Mouse (Mus musculus): ENCODE measurements around the gene Susd6. TPM values are rescaled to one million over a fixed set of nuclear protein-coding genes. Genes with fewer than 3 reads are reported as not detected.

Susd6 gene
- 10 to 100 TPM; 48.2 to 56.2 TPM for total RNA-seq (2021)
- long read RNA-seq, experiment 1, full-length matches to known transcripts: 17 of 29 reads
- long read RNA-seq, experiment 1, partial matches to known transcripts: 9 of 29 reads
- long read RNA-seq, experiment 1, other reads (novel, unspliced or antisense): 3 of 29 reads
- long read RNA-seq, experiment 2, full-length matches to known transcripts: 4 of 14 reads
- long read RNA-seq, experiment 2, partial matches to known transcripts: 9 of 14 reads
- long read RNA-seq, experiment 2, other reads (novel, unspliced or antisense): 1 of 14 reads

DNA sequence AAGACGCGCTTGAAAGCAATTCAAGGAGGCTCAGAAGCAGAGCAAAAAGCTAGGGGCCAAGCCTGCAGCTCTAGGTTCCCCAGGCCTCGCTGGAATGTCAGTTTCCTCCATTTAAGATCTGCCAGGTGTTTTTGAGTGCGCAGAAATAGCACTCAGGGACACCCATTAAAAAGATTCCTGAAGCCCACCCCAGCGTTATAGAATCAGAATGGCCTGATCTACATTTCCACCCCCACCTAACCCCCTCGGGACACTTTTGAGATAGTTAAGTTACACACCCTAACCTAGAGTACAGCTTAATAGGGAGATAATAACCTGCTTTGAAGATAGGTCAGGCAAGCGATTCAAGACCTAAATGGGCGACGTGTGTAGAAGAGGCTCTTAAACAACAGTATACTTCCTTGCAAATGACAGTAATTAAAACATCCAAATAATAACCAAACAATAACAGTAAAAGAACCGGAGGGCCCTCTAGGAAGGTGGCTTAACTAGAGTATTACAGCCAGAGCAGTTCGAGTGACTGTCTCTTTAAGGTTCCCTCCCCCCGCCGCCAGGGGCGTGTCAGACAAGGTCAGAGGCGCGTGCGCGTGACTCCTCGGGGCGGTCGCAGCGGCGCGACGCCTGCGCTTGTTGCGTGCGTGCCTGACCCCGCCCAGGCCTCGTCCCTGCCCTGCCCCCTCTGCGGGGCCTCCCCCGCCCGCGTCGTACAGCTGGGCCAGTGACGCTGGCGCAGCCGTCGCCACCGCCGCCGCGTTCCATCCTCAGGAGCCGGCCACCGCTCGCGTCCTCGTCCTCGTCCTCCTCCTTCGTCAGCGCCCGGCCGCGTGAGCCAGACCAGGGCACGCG is at the start of gene Susd6:
Susd6 (plus strand) TSS at position 662 of the 846 bp plus-strand sequence.
- peak; percentile 98 to 99 for DNase-seq (ENCODE audit: low spot score in 2 of 2)

DNA sequence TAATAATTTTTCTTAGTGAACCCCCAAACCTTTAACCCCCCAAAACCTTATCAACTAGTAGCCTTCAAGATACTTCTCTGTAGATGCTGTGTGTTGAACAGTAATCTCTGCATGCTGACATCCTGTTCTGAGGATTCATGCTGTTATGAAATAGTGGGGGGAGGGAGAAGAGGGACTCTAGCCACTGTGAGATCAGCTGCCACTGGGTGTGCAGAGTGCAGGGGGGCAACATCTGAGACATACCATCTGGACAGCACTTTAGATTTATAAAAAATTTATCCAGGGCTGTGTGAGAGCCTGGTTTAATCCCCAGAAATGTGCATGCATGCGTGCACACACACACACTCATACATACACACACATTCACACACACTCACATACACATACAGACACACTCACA is 45.7 kb upstream of the Susd6 start:
- no peak for DNase-seq (ENCODE audit: low spot score in 2 of 2)

DNA sequence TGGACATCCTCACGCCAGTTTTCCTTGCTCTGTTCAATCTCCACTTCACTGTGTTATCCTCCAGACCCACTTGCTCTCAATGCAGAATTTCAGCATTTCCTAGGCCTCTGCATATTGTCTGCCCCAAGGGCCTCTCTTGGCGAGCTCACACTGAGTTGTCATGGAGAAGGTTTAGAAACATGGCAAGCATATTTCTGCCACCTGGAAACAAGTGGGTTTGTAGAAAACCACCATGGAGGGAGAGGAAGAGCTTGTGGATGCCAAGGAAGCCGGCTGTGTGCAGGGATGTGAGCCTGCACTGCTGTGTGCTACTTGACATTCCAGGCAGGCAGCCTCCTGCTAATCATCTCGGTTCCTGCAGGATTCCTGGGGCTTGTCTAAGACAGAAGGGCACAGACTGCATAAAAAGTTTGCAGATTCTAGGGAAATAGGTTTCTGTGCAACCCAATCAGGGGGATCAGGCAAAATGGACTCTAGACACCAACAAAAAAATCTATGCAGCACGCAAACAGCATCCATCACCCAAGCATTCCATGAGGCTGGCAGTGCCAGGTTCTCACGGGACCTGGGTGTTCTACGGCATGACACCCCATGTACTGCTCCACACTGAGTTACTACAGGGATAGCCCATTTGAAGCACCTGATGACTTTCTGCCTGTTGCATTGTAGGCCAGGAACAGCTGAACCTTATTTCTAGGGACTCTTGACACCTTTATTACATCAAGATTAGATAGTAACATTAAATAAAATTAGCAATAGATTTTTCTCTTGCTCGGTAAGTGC is 44.1 kb upstream of the Susd6 start:
- DNase-seq (ENCODE audit: low spot score in 2 of 2): no peak

DNA sequence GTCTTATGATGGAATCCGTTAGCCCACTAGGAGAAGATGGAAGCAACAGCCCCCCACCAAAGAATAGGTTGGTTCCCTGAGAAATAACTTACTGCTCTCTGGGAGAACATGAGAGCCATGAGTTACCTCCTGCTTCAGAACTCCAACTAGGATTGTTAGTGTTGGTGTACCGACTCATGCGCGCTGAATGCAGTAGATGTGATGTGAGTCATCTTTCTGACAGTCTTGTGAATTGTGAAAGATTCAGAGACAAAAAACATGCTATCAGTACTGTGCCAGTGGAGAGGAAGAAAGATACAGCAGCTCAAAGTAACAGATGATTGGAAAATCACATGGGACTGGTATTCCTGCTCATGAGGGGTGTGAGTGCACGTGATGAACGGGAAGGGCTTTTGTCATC is 38.8 kb upstream of the Susd6 start:
- DNase-seq (ENCODE audit: low spot score in 2 of 2): no peak

DNA sequence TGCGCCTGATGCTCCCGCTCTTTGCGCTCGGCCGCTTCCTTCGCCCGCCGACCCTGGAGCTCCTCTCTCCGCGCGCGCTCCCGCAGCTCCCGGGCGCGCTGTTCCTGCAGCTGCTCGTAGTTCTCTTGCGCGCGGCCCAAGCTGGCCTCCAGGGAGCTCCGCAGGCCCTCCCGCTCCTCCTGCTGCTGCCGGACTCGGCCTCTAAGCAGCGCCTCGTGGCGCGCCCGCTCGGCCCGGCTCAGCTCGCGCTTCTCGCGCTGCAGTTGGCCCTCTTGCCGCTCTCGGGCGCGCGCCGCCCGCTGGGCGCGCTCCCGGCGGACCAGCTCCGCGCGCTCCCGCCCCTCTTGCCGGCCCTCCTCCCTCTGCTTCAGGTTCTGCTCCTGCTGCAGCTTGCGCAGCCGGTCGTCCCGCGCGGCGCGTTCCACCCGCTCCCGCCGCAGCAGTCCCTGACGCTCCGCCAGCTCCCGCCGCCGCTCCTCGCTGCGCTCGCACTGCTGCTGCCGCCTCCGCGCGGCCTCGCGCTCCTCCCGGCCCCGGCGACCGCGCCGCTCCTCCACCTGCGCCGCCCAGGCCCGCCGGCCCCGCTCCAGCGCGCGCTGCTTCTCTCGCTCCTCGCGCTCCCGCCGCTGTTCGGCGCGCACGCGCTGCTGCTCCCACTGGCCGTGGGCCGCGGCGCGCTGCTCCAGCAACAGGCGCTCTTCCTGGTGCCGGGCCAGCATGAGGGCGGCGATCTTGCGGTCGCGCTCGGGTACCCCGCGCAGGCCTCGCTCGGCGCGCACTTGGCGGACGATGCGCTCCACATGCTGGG is 32.4 kb upstream of the Susd6 start:
- DNase-seq (ENCODE audit: low spot score in 2 of 2): peak; percentile 57

DNA sequence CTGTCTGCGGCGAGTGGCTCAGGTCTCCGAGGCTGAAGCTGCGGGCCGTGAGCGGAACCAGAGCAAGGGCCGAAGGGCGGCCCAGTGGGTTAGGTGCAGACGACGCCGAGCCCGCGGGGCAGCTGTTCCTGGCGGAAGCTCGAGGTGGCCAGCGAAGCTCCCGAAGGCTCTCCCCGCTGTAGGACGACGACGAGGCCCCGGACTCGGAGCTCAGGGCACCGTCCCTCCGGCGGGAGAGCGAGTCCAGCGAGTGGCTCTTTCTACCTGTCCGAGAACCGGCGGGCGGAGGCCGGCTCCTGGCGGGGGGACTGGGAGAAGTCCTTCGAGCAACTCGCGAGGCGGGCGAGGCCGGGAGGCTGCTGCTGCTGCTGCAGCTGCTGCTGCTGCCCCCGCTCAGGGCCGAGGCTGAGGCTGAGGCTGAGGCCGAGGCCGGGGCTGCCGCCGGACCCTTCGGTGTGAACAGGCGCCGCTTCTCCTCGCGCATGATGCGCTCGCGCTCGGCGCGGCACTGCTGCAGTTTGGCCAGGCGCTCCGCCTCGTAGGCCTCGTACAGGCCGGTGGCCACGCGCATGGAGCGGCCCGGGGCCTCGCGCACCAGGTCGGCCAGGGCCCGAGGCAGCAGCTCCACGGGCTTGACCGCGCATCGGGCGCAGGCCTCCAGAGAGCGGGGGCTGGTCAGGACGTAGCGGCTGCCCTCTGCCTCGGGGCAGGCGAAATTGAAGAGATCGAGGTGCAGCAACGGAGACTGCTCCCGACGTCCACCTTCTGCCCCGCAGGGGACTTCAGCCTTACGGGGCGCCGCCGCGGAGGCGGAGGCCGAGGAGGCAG is 31.5 kb upstream of the Susd6 start:
- peak in 1 of 2 experiments; percentile 8 for DNase-seq (ENCODE audit: low spot score in 2 of 2)

DNA sequence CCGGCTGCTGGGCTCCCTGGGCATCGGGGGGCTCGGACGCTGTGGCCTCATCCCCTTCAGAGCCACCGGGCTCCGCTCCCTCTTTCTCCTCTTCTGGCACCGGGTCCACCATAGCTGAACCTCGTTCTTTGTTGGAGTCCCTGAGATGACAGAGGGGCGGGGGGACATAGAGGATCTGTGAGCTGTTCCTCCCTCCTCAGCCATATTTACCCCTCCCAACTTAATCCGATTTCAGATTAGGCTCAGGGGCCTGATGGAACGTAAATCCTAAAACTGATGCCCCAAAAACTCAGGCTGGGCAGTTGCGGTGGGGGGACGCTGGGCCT is 31.0 kb upstream of the Susd6 start:
- DNase-seq (ENCODE audit: low spot score in 2 of 2): no peak

DNA sequence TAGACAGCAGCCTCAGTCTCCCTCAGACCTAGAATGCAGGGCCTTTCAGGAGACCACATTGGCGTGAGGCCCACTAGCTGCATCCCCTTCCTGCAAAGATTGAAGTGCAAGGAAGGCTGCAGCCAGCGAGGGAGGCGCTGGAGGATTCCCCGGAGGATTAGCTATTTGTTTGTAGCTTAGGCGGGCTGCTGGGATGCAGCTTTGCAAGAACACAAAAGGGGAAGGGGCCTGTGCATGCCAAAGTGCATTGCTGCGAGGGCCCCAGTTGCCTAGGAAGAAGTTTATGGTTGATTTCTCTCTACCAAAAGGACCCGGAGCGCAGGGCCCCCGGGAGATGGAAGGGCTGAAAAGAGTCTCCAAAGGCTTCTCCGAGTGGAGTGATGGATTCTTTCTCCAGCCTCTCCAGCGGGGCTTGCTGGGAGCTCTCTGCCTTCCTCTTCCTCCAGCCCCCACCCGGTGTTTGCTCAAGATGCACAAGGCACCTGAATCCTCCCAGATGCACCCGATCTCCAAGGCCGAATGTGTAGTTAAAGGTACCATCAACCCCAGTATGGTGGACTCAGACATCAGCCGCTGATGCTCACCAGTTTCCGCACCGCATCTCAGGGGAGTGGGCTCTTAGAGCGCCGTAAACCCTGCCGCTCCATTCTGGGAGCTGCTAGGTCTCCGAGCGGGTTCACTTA is 30.5 kb upstream of the Susd6 start:
- DNase-seq (ENCODE audit: low spot score in 2 of 2): no peak

DNA sequence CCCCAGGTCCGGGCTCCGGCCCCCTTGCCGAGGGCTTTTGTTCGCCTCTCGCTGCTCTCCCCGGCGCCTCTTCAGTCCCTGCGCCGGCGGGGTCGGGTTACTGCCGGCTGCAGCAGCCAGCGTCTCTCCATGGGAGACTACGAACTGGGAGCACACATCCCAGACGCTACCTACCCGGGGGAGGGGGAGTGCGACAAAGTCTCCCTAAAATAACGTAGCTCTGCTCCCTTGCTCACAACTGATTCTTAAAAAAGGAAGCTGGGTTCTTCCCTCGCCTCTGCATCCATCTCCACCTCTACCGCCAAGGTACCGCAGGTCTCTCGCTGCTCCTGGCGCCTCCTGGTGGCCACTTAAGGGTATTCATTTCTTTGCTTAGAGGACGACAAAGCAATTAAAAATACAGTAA is 29.9 kb upstream of the Susd6 start, which contains the start of gene Ccdc177:
Ccdc177 (minus strand) TSS at position 292 of the 406 bp plus-strand sequence.
- peak; percentile 63 to 71 for DNase-seq (ENCODE audit: low spot score in 2 of 2)

DNA sequence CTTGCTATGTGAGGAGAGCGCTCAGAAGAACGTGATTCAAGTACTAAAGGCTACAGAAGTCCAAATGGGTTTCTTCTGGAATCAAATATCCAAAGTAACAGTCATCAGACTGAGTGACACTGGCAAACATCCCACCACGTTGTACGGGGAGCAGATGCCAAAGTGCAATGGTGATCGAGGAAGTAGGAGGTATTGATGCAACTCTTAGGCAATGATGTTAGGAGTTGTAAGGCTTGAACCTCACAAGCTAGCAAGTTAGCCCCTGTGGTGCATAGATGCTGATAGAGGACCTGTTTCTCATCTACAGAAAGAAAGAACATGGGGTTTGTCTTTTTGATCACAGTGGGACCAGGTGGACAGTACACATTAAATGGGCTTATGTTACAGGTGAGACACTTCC is 27.3 kb upstream of the Susd6 start:
- DNase-seq (ENCODE audit: low spot score in 2 of 2): no peak

DNA sequence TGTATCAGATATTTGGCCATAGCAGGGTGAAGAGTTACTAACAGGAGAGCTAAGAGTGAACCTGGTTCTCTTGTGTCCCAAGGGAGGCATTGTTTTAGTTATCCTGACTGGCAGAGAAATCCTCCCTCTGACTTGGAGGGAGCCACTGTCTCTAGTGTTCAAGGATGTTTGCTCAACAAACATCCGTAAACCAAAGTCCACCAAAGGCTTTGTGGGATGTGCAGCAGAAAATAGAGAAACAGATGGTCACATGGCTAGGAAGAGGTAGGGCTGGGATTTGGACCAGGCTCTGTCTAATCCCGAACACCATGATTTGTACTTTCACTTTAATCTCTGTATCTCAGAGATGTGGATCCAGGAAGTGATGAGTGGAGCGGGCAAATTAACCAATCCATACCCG is 26.2 kb upstream of the Susd6 start:
- no peak for DNase-seq (ENCODE audit: low spot score in 2 of 2)

DNA sequence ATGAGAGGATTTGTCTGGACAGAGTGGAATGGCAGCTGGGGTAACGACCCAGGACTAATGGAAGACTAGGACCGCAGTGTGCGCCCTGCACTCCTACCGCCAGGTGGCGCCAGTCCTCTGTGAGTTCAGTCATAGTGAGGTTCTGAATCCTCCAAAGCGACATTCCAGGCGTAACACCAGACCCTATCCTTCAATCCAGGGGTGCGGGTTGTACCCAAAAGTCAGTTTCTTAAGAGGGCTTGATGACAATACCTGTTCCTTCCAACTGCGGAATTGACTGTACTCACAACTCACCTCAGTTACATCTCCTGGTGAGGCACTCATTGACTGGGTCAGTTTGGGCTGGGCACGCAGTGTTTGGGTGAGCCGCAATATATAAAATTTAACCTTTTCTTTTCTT is 20.6 kb upstream of the Susd6 start:
- DNase-seq (ENCODE audit: low spot score in 2 of 2): peak; percentile 80

DNA sequence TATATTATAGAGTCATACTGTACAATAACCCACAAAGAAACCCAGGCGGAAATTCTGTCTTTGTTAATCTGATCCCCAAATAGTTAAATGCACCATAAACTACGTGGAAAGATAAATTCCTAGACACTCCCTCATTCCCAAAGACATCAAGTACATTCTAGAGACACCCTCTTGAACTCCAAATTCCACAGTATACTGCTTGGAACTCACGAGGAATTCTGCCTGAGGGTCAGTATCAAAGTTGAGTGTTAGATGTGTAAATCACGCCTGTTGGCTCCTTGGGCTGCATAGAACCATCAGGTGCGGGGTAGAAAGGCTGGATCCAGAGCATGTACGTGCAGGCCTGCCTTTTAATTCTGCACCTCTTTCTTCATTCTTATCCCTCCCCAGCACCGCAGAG is 15.5 kb upstream of the Susd6 start:
- DNase-seq (ENCODE audit: low spot score in 2 of 2): no peak

DNA sequence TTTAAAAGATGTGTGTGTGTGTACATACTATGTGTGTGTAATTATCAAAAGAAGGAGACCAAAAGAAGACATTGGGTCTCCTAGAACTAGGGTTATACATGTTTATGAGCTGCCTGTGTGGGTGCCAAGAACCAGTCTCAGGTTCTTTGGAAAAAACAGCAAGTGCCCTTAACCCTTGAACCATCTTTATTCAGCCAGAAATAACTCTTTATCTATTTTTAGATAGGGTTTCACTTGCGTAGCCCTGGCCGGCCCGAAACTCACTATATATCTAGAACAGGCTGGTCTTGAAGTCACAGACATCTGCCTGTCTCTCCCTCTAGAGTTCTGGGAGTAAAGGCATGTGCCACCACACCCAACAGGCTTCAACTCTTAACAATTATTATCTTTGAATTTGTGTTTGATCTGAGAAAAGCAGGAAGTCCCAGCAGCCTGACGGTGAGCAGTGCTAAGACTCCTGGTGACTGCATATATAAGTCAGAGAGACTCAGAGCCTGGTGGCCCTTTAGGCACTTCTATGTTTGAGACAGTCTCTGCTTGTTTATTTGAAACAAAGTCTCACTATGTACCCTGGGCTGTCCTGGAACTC is 14.2 kb upstream of the Susd6 start:
- no peak for DNase-seq (ENCODE audit: low spot score in 2 of 2)

DNA sequence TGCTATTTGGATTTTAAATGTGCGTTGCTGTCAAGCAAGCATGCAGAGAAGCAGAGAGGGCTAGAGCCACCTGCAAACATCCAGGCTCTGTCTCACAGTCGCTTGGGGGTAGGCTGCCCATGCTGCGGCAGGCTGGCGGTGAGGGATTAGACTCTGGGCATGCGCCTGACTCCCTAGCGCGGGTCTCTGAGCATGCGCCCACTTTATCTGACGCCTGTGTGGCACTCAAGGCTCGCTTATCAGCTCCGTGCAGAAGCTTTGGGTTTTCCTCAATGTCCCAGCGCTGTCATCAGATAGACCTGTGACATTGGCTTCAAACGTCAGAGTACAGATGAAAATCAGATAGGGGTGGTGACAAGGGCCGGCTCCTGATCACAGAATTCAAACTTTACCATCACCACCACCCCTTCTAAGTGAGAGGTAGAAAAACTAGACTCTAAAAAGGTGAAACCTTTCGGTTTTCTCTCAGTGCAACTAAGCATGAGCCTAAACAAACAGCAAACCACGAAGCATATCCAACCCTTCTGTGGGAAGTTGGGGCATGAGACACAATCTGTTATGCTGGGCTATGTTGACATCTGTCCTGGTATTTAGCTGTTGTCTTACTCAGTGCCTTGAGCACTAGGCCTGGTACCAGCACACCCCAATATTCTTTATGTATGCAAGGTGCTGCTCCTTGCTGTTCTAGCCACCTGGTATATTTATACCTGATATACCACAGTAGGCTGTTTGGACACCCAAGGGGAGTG is 11.9 kb upstream of the Susd6 start:
- no peak for DNase-seq (ENCODE audit: low spot score in 2 of 2)

DNA sequence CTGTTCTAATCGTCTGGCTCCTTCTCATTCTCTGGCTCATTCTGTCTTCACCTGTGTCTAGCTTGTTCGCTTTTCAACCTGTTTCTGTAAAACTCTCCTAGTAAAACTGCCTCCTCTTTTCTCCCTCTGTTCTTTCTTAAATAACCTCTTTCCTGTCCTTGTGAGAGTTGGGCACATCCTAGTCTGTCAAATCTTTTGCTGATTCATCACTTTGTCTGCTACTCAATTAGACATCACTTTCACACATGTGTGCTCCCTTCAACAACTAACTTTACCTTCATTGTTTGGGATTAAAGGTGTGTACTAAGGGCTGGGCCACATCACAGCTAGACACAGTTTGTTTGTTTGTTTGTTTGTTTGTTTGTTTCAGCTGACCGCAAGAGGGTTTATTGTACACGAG is 10.6 kb upstream of the Susd6 start:
- no peak for DNase-seq (ENCODE audit: low spot score in 2 of 2)

DNA sequence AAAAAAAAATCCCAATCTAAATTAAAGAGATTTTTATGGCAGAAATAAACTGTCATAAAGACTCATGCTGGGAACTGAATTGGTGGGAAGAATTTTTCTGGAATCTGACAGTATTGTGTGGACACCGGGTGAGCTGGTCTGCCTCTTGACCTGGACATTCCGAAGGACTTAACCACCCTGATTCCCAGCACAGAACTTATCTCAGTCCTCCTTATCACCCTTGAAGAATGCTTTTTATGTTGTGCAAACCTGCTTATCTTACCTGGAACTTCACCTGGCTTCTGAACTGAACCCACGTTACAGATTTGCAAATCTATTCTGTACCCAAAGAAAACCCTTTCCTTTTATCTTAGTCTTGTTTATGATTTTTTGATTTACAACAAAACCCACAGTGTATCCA is 8.1 kb upstream of the Susd6 start:
- DNase-seq (ENCODE audit: low spot score in 2 of 2): no peak

DNA sequence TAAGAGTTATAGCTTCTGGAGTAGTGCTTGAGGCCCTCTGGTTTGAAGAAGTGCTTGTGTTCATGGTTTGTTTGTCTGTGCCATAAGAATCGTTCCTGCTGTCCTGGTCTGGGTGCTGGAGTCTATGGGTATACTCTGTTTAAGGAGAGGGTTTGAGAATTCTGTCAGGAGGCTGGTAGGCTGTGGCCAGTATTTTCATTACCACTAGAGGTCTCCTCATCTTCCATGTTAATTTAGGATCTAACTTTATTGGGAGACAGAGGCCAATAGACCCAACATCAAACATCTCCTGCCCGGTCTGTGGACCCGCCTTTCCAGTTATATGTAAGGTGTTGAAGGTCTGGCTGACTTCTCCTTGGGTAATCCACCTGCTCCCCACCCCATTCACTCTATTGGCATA is 7.4 kb upstream of the Susd6 start:
- DNase-seq (ENCODE audit: low spot score in 2 of 2): no peak

Measured in adrenal gland, adult 18-20 months (tissue).